13 mouse cellular contexts compared by ENCODE assay signal in genomic region chr14:59820115-59820419, GRCm38 (mm10).
"Had no signal": no experiment of that assay in that cellular context is flagged by ENCODE, and none has a peak within 500 bp of the region (broad histone marks: within the 10 kb centered on the region; RNA-seq: fewer than 3 reads in every experiment).

No protein-coding gene starts in this region.

- H3K36me3 ChIP-seq: limb, embryonic 12.5 days; stomach, embryonic 15.5 days had no signal

- H3K27me3 ChIP-seq: limb, embryonic 12.5 days; stomach, embryonic 15.5 days had no signal

- ATAC-seq: lung, postnatal 0 days had no signal

- H3K4me3 ChIP-seq: limb, embryonic 12.5 days; stomach, embryonic 15.5 days had no signal

- H3K4me2 ChIP-seq: limb, embryonic 12.5 days; stomach, embryonic 15.5 days had no signal

- DNase-seq: kidney, adult 11 months; kidney, adult 9 months; kidney, postnatal 36 days; lung, adult 2 months; lung, postnatal 36 days; right cerebral cortex, postnatal 14 days; thymus, adult 2 months; thymus, postnatal 25 days had no signal

- H3K27ac ChIP-seq: kidney, postnatal 0 days; liver, embryonic 14.5 days; stomach, embryonic 15.5 days had no signal

- H3K9ac ChIP-seq: limb, embryonic 12.5 days; liver, embryonic 14.5 days; stomach, embryonic 15.5 days had no signal

- H3K9me3 ChIP-seq: stomach, embryonic 15.5 days had no signal
